Mouse (Mus musculus) heart, postnatal 0 days (tissue): ENCODE measurements around the gene Picalm. TPM values are rescaled to one million over a fixed set of nuclear protein-coding genes. Genes with fewer than 3 reads are reported as not detected.

Source experiments
- ATAC-seq: fragments of 200-750 bp; cut with Nextera tagmentation; 2 replicates; pipeline ENCODE4 v1.8.0; 2017; ENCODE audit warnings: low read depth, moderate number of reproducible peaks, moderate library complexity; ENCODE audit not compliant: insufficient read depth
- DNase-seq: peaks from one replicate; pipeline ENCODE4 v3.0.0-alpha.2; 2016; ENCODE audit warnings: low spot score
- H3K27ac ChIP-seq: fragments of 300-500 bp; sonication (generic); 2 replicates; pipeline ENCODE4 v1.5.1; 2014; ENCODE audit warnings: low read depth, mild to moderate bottlenecking
- H3K27me3 ChIP-seq: fragments of 300-500 bp; sonication (generic); 2 replicates; pipeline ENCODE4 v1.6.1; 2014; ENCODE audit warnings: low read length, mixed read lengths; ENCODE audit not compliant: control insufficient read depth, insufficient read depth
- H3K36me3 ChIP-seq: fragments of 300-500 bp; sonication (generic); replicated peaks from 2 replicates; pipeline ENCODE4 v1.6.1; 2014; ENCODE audit warnings: low read length, mixed read lengths; ENCODE audit not compliant: control insufficient read depth, insufficient read depth
- H3K4me1 ChIP-seq: fragments of 300-500 bp; sonication (generic); 2 replicates; pipeline ENCODE4 v1.6.1; 2014; ENCODE audit warnings: antibody characterized with exemption; ENCODE audit not compliant: control insufficient read depth, insufficient read depth
- H3K4me2 ChIP-seq: fragments of 300-500 bp; sonication (generic); 2 replicates; pipeline ENCODE4 v1.6.1; 2014; ENCODE audit warnings: low read depth, mild to moderate bottlenecking, low read length, moderate library complexity
- H3K4me3 ChIP-seq: fragments of 300-500 bp; sonication (generic); 2 replicates; pipeline ENCODE4 v1.5.1; 2014; ENCODE audit warnings: low read depth, low read length
- H3K9ac ChIP-seq: fragments of 300-500 bp; sonication (generic); replicated peaks from 2 replicates; pipeline ENCODE4 v1.6.1; 2014; ENCODE audit warnings: low read depth, low read length, mixed read lengths
- H3K9me3 ChIP-seq: fragments of 300-500 bp; sonication (generic); replicated peaks from 2 replicates; pipeline ENCODE4 v1.6.1; 2016; ENCODE audit warnings: low read length; ENCODE audit not compliant: control insufficient read depth
- CTCF ChIP-seq: IDR thresholded peaks from 2 replicates; pipeline ENCODE4 v1.5.1; 2016; ENCODE audit warnings: antibody characterized with exemption, control low read depth, low read depth
- EP300 ChIP-seq: IDR thresholded peaks from 2 replicates; pipeline ENCODE4 v1.6.1; 2016; ENCODE audit warnings: antibody characterized with exemption, low read depth
- WGBS: fragments of 180-500 bp; shearing (Covaris S2); extraction: QIAGEN DNeasy Blood & Tissue Kit; methylation state at CpG from one replicate; pipeline ENCODE4 v1.1.7; 2014; 5-methylcytosine and 5-hydroxymethylcytosine counted together
- polyA plus RNA-seq: library from polyadenylated mRNA; unstranded; fragments of >200 nt; fragmentation: Nextera tagmentation; extraction: Ambion mirVana; gene quantifications from 2 replicates; pipeline ENCODE4 v1.2.1, GENCODE M21; 2015
- total RNA-seq: library from RNA; depleted of rRNA; stranded (reverse); fragments of >200 nt; gene quantifications from 2 replicates; pipeline ENCODE4 v1.2.3, GENCODE M21; 2014; ENCODE audit warnings: low replicate concordance

The Picalm gene
- total and polyA plus RNA-seq, 2 experiments from 2014 or later: 29.2 to 169 TPM

DNA sequence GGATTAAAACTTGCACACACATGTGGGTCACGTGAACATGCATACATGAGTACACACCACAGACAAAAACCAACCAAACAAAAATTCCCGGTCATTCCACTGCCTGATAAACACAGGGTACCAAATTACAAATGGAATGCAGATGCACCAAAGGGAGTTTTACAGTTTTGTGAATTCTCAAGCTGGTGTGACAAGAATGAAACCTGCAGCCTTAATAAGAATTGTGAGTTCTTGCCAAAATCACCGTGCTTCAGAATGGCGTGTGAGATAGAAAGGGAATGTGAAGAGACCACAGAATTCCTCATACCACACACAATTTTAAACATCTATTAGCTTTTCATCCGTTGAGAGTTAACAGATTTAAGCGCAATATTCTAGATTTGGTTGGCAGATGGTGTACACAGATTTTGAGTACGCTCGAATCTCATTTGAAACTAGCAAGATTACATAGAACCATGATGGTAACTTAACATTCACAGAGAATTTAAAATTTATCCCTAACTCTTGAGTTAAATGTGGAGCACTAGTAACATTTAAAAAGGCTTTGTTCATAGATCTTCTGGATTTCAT, 1.3 kb upstream of the Picalm start:
- peak; percentile 45 for DNase-seq
- WGBS: 46% methylated on average over 8 of the region's 8 CpGs
- Histone ChIP-seq H3K4me2 (peak overlapping the region; percentile 82), H3K27me3 (no peaks in the 10 kb centered on the region), H3K9me3 (no peaks in the 10 kb centered on the region), H3K9ac (peak overlapping the region; percentile 100), H3K4me3 (peak overlapping the region; percentile 96), H3K4me1 (peaks cover 12% of the 10 kb centered on the region; the same call in 1 of the 2 replicates), H3K27ac (peak overlapping the region; percentile 100), H3K36me3 (no peaks in the 10 kb centered on the region)
- TF ChIP-seq CTCF (no peak), EP300 (no peak)
- ATAC-seq: no peak

GRCm38 (mm10) chr7:90129271-90129731, 712 bp upstream of the Picalm start:
- peak overlapping the region; percentile 82 for H3K4me2 ChIP-seq
- peak; percentile 56 for ATAC-seq
- H3K9me3 ChIP-seq: no peaks in the 10 kb centered on the region
- peak overlapping the region; percentile 100 for H3K27ac ChIP-seq
- no peaks in the 10 kb centered on the region for H3K27me3 ChIP-seq
- H3K4me1 ChIP-seq: peaks cover 16% of the 10 kb centered on the region; the same call in 1 of the 2 replicates
- no peak for TF ChIP-seq CTCF
- peak; percentile 96 for TF ChIP-seq EP300
- peak; percentile 94 for DNase-seq
- peak overlapping the region; percentile 100 for H3K9ac ChIP-seq
- WGBS: under 1% methylated on average over 12 of the region's 12 CpGs
- no peaks in the 10 kb centered on the region for H3K36me3 ChIP-seq
- H3K4me3 ChIP-seq: peak overlapping the region; percentile 96

GRCm38 (mm10) chr7:90130501-90131375, 725 bp downstream of the Picalm start:
- Histone ChIP-seq H3K36me3 (no peaks in the 10 kb centered on the region), H3K9ac (peak overlapping the region; percentile 100), H3K9me3 (no peaks in the 10 kb centered on the region), H3K27ac (peak overlapping the region; percentile 100), H3K27me3 (no peaks in the 10 kb centered on the region), H3K4me3 (peak overlapping the region; percentile 96), H3K4me2 (peak overlapping the region; percentile 82), H3K4me1 (peaks cover 17% of the 10 kb centered on the region; the same call in 1 of the 2 replicates)
- peak; percentile 34 for DNase-seq
- ATAC-seq: peak; percentile 22
- WGBS: 0% methylated on average over 37 of the region's 39 CpGs
- TF ChIP-seq EP300 (no peak), CTCF (no peak)

- WGBS: 0% methylated on average over 2 of the region's 2 CpGs
- Histone ChIP-seq H3K27ac (peak overlapping the region; percentile 100), H3K9ac (peak overlapping the region; percentile 100), H3K9me3 (no peaks in the 10 kb centered on the region), H3K4me3 (peak overlapping the region; percentile 96), H3K4me1 (peaks cover 17% of the 10 kb centered on the region), H3K4me2 (peak overlapping the region; percentile 82), H3K36me3 (no peaks in the 10 kb centered on the region), H3K27me3 (no peaks in the 10 kb centered on the region)
- TF ChIP-seq EP300: no peak
- TF ChIP-seq CTCF: no peak
- ATAC-seq: no peak
- DNase-seq: no peak
Measured at GRCm38 (mm10) chr7:90131376-90131651, 1.3 kb downstream of the Picalm start.

- Histone ChIP-seq H3K4me2 (peak overlapping the region; percentile 82), H3K9me3 (no peaks in the 10 kb centered on the region), H3K4me1 (peaks cover 21% of the 10 kb centered on the region), H3K27me3 (no peaks in the 10 kb centered on the region), H3K9ac (peak overlapping the region; percentile 100), H3K36me3 (no peaks in the 10 kb centered on the region), H3K4me3 (peak overlapping the region; percentile 96), H3K27ac (peak overlapping the region; percentile 100)
- WGBS: 3% methylated on average over 7 of the region's 7 CpGs
- peak; percentile 37 for DNase-seq
- TF ChIP-seq CTCF: no peak
- no peak for TF ChIP-seq EP300
- ATAC-seq: no peak
Measured at GRCm38 (mm10) chr7:90131831-90132241, 1.8 kb downstream of the Picalm start.
